Mouse (Mus musculus) macrophage (primary cell): ENCODE measurements around the gene Med29. TPM values are rescaled to one million over a fixed set of nuclear protein-coding genes. Genes with fewer than 3 reads are reported as not detected.

ENCODE experiments used
- H3K27ac ChIP-seq: fragments of 350-480 bp; formaldehyde crosslinking; 2 replicates; pipeline ENCODE4 v1.9.0; 2021
- H3K36me3 ChIP-seq: fragments of 350-480 bp; formaldehyde crosslinking; 2 replicates; pipeline ENCODE4 v1.9.0; 2021; ENCODE audit errors: inconsistent target
- H3K4me3 ChIP-seq: fragments of 350-480 bp; formaldehyde crosslinking; 2 replicates; pipeline ENCODE4 v1.9.0; 2021; ENCODE audit errors: inconsistent target
- H3K79me2 ChIP-seq: fragments of 350-480 bp; formaldehyde crosslinking; 2 replicates; pipeline ENCODE4 v1.9.0; 2021; ENCODE audit errors: inconsistent target
- WGBS: methylation state at CpG from one replicate; pipeline ENCODE4 v1.1.7; 2026; ENCODE audit warnings: inconsistent platforms; ENCODE audit not compliant: missing documents; 5-methylcytosine and 5-hydroxymethylcytosine counted together
- polyA plus RNA-seq: library from polyadenylated mRNA; stranded (reverse); fragments of 250-400 nt; gene quantifications from 3 replicates; pipeline ENCODE4 v1.2.4, GENCODE M21; 2018; ENCODE audit warnings: inconsistent platforms
- total RNA-seq, 78 experiments: library from RNA; depleted of rRNA; stranded (reverse); fragments of 250-400 nt; gene quantifications; 1 replicate in 9 of 78; 2 replicates in 24 of 78; 3 replicates in 43 of 78; 4 replicates in 2 of 78; pipeline ENCODE4 v1.2.4; 2018; ENCODE audit warnings: inconsistent platforms in 56 of 78

The Med29 gene
- 10 to 100 TPM in 2 of 26 experiments, 1 to 10 TPM in 24; 2.6 to 11.9 (median 5.0) TPM for total RNA-seq (2018; cell fraction: chromatin; rRNA removed)
- 10 to 100 TPM in 22 of 26 experiments, 1 to 10 TPM in 4; 8.8 to 16.2 (median 11.9) TPM for total RNA-seq (2018; cell fraction: cytosol; rRNA removed)
- 10 to 100 TPM in 2 of 26 experiments, 1 to 10 TPM in 24; 2.4 to 10.8 (median 5.4) TPM for total RNA-seq (2018; cell fraction: nucleus; rRNA removed)
- 13.6 to 20.0 TPM (median 16.3 TPM) in 3 replicates for polyA plus RNA-seq

- H3K4me3 ChIP-seq = peak within 1 kb of the TSS; percentile 63
- under 1% methylated on average over 55 of the region's 58 CpGs for WGBS
- H3K79me2 ChIP-seq = peaks cover 62% of the 10 kb centered on the region
- H3K27ac ChIP-seq = 0 out of 2 replicates have a peak within 1 kb of the TSS, but pooled peaks have one; percentile 10
- peaks cover 44% of the 10 kb centered on the region for H3K36me3 ChIP-seq
These were observed at the start of gene Med29, which contains the start of gene Paf1 for GRCm38 (mm10) chr7:28392429-28393271. TSS of gene Med29 (minus strand) at chr7:28392708. TSS of gene Paf1 (plus strand) at chr7:28392951.

GRCm38 (mm10) chr7:28441776-28442485 is 49.4 kb upstream of the Med29 start:
- Histone ChIP-seq H3K27ac (peak overlapping the region; percentile 94), H3K36me3 (no peaks in the 10 kb centered on the region), H3K4me3 (peak overlapping the region; percentile 56; the same call in 1 of the 2 replicates), H3K79me2 (no peaks in the 10 kb centered on the region)
- WGBS = 33% methylated on average over 8 of the region's 14 CpGs

GRCm38 (mm10) chr7:28440739-28441138 is 48.2 kb upstream of the Med29 start:
- WGBS = 3% methylated on average over 2 of the region's 2 CpGs
- peaks cover under 1% of the 10 kb centered on the region; the same call in 1 of the 2 replicates for H3K79me2 ChIP-seq
- peak overlapping the region; percentile 94 for H3K27ac ChIP-seq
- no peaks in the 10 kb centered on the region for H3K36me3 ChIP-seq
- peak overlapping the region; percentile 56 for H3K4me3 ChIP-seq

GRCm38 (mm10) chr7:28438771-28439170 is 46.3 kb upstream of the Med29 start:
- Histone ChIP-seq H3K36me3 (no peaks in the 10 kb centered on the region), H3K79me2 (peaks cover 20% of the 10 kb centered on the region), H3K27ac (no peak overlapping the region), H3K4me3 (no peak overlapping the region)
- WGBS = 100% methylated on average over 1 of the region's 2 CpGs

- H3K27ac ChIP-seq = 0 out of 2 replicates have a peak overlapping the region, but pooled peaks have one; percentile 75
- peaks cover 28% of the 10 kb centered on the region for H3K79me2 ChIP-seq
- H3K36me3 ChIP-seq = no peaks in the 10 kb centered on the region
- H3K4me3 ChIP-seq = no peak overlapping the region
These were observed 45.5 kb upstream of the Med29 start for GRCm38 (mm10) chr7:28437964-28438363.

- Histone ChIP-seq H3K27ac (peak within 1 kb of the TSS; percentile 75), H3K79me2 (peaks cover 37% of the 10 kb centered on the region), H3K36me3 (no peaks in the 10 kb centered on the region), H3K4me3 (peak within 1 kb of the TSS; percentile 56)
- 7% methylated on average over 16 of the region's 16 CpGs for WGBS
These were observed 44.5 kb upstream of the Med29 start, which contains the start of gene Gmfg for GRCm38 (mm10) chr7:28436932-28437570. TSS of gene Gmfg (plus strand) at chr7:28437447.

GRCm38 (mm10) chr7:28436271-28436904 is 43.9 kb upstream of the Med29 start:
- Histone ChIP-seq H3K79me2 (peaks cover 44% of the 10 kb centered on the region), H3K4me3 (peak overlapping the region; percentile 56), H3K27ac (peak overlapping the region; percentile 75), H3K36me3 (no peaks in the 10 kb centered on the region)
- WGBS = 3% methylated on average over 63 of the region's 64 CpGs

- Histone ChIP-seq H3K36me3 (no peaks in the 10 kb centered on the region), H3K27ac (no peak overlapping the region), H3K4me3 (peak overlapping the region; percentile 48), H3K79me2 (peaks cover 50% of the 10 kb centered on the region)
- 2% methylated on average over 50 of the region's 70 CpGs for WGBS
These were observed 43.3 kb upstream of the Med29 start for GRCm38 (mm10) chr7:28435660-28436259.

GRCm38 (mm10) chr7:28432252-28432651 is 39.7 kb upstream of the Med29 start:
- Histone ChIP-seq H3K79me2 (peaks cover 85% of the 10 kb centered on the region), H3K27ac (no peak overlapping the region), H3K4me3 (no peak overlapping the region), H3K36me3 (no peaks in the 10 kb centered on the region; the same call in 1 of the 2 replicates)
- WGBS = 96% methylated on average over 2 of the region's 2 CpGs

- Histone ChIP-seq H3K36me3 (no peaks in the 10 kb centered on the region; the same call in 1 of the 2 replicates), H3K4me3 (no peak overlapping the region), H3K27ac (0 out of 2 replicates have a peak overlapping the region, but pooled peaks have one; percentile 10), H3K79me2 (peaks cover 100% of the 10 kb centered on the region)
- 0% methylated on average over 1 of the region's 1 CpGs for WGBS
These were observed 38.0 kb upstream of the Med29 start for GRCm38 (mm10) chr7:28430512-28430911.

- peaks cover 1% of the 10 kb centered on the region; the same call in 1 of the 2 replicates for H3K36me3 ChIP-seq
These were observed 35.2 kb upstream of the Med29 start for GRCm38 (mm10) chr7:28427738-28428137.

GRCm38 (mm10) chr7:28423018-28423417 is 30.5 kb upstream of the Med29 start:
- Histone ChIP-seq H3K79me2 (peaks cover 48% of the 10 kb centered on the region), H3K36me3 (peaks cover 40% of the 10 kb centered on the region; the same call in 1 of the 2 replicates), H3K4me3 (no peak overlapping the region), H3K27ac (no peak overlapping the region)
- 82% methylated on average over 1 of the region's 1 CpGs for WGBS

More at GRCm38 (mm10) chr7:28427738-28428137, 35.2 kb upstream of the Med29 start:
- peaks cover 95% of the 10 kb centered on the region for H3K79me2 ChIP-seq
- no peak overlapping the region for H3K27ac ChIP-seq
- no peak overlapping the region for H3K4me3 ChIP-seq

GRCm38 (mm10) chr7:28419416-28419815 is 26.9 kb upstream of the Med29 start:
- Histone ChIP-seq H3K27ac (no peak overlapping the region), H3K79me2 (peaks cover 12% of the 10 kb centered on the region; the same call in 1 of the 2 replicates), H3K36me3 (peaks cover 60% of the 10 kb centered on the region; the same call in 1 of the 2 replicates), H3K4me3 (no peak overlapping the region)
- 98% methylated on average over 2 of the region's 2 CpGs for WGBS
